Mouse (Mus musculus) hindbrain, embryonic 14.5 days (tissue): ENCODE measurements at regions not wholly inside any gene's neighbourhood (a gene's known extent, or its start where the extent isn't known, plus 50 kb on each side); places are given as distances from the start of the nearest gene placed in this dataset.

Experiments
- ATAC-seq: fragments of 200-750 bp; cut with Nextera tagmentation; 2 replicates; pipeline ENCODE4 v1.8.0; 2017; ENCODE audit warnings: moderate number of reproducible peaks, mild to moderate bottlenecking, moderate TSS enrichment, moderate library complexity; ENCODE audit not compliant: low FRiP score
- DNase-seq: peaks from one replicate; pipeline ENCODE4 v3.0.0-alpha.2; 2015; ENCODE audit warnings: low spot score
- H3K27ac ChIP-seq: fragments of 300-500 bp; sonication (generic); 2 replicates; pipeline ENCODE4 v1.5.1; 2014; ENCODE audit warnings: mild to moderate bottlenecking, moderate library complexity
- H3K27me3 ChIP-seq: fragments of 300-500 bp; sonication (generic); 2 replicates; pipeline ENCODE4 v1.6.1; 2014; ENCODE audit warnings: mild to moderate bottlenecking, low read length, mixed read lengths; ENCODE audit not compliant: control insufficient read depth, insufficient read depth
- H3K36me3 ChIP-seq: fragments of 300-500 bp; sonication (generic); replicated peaks from 2 replicates; pipeline ENCODE4 v1.6.1; 2014; ENCODE audit not compliant: control insufficient read depth, insufficient read depth
- H3K4me1 ChIP-seq: fragments of 300-500 bp; sonication (generic); replicated peaks from 2 replicates; pipeline ENCODE4 v1.6.1; 2014; ENCODE audit warnings: antibody characterized with exemption, low read length, mixed read lengths; ENCODE audit not compliant: control insufficient read depth, insufficient read depth
- H3K4me2 ChIP-seq: fragments of 300-500 bp; sonication (generic); replicated peaks from 2 replicates; pipeline ENCODE4 v1.6.1; 2014; ENCODE audit warnings: mild to moderate bottlenecking, moderate library complexity
- H3K4me3 ChIP-seq: fragments of 300-500 bp; sonication (generic); replicated peaks from 2 replicates; pipeline ENCODE4 v1.5.1; 2014; ENCODE audit warnings: mild to moderate bottlenecking, low read length
- H3K9ac ChIP-seq: fragments of 300-500 bp; sonication (generic); 2 replicates; pipeline ENCODE4 v1.6.1; 2014
- H3K9me3 ChIP-seq: fragments of 300-500 bp; sonication (generic); 2 replicates; pipeline ENCODE4 v1.6.1; 2016; ENCODE audit warnings: low read length; ENCODE audit not compliant: control insufficient read depth
- WGBS: fragments of 180-500 bp; shearing (Covaris S2); extraction: QIAGEN DNeasy Blood & Tissue Kit; methylation state at CpG from one replicate; pipeline ENCODE4 v1.1.7; 2014; 5-methylcytosine and 5-hydroxymethylcytosine counted together

- WGBS, result 93% methylated on average over 4 of the region's 4 CpGs
- ATAC-seq (no peak), DNase-seq (no peak)
- Histone ChIP-seq H3K36me3 (no peaks in the 10 kb centered on the region), H3K27me3 (no peaks in the 10 kb centered on the region), H3K27ac (no peak overlapping the region), H3K4me3 (no peak overlapping the region), H3K9me3 (no peaks in the 10 kb centered on the region), H3K9ac (no peak overlapping the region), H3K4me1 (no peaks in the 10 kb centered on the region), H3K4me2 (no peak overlapping the region)
Observed at GRCm38 (mm10) chr14:87289708-87290243, 126.7 kb upstream of the Tdrd3 start.

- no peak for ATAC-seq
- WGBS, result 86% methylated on average over 3 of the region's 3 CpGs
- Histone ChIP-seq H3K4me3 (no peak overlapping the region), H3K9me3 (no peaks in the 10 kb centered on the region), H3K27ac (no peak overlapping the region), H3K9ac (no peak overlapping the region), H3K36me3 (no peaks in the 10 kb centered on the region), H3K4me2 (no peak overlapping the region), H3K27me3 (no peaks in the 10 kb centered on the region), H3K4me1 (no peaks in the 10 kb centered on the region)
- DNase-seq, result no peak
Observed at GRCm38 (mm10) chr14:87295206-87295605, 121.2 kb upstream of the Tdrd3 start.

GRCm38 (mm10) chr14:87297160-87297559, 119.3 kb upstream of the Tdrd3 start:
- Histone ChIP-seq H3K4me1 (no peaks in the 10 kb centered on the region), H3K4me3 (no peak overlapping the region)
- no peak for ATAC-seq

GRCm38 (mm10) chr14:87300838-87301237, 115.6 kb upstream of the Tdrd3 start:
- no peak overlapping the region for H3K4me3 ChIP-seq
- DNase-seq (no peak), ATAC-seq (0 out of 2 replicates have a peak, but pooled peaks have one; percentile 37)
- no peaks in the 10 kb centered on the region for H3K27me3 ChIP-seq
- no peak overlapping the region for H3K27ac ChIP-seq
- H3K9ac ChIP-seq, result no peak overlapping the region
- no peaks in the 10 kb centered on the region for H3K4me1 ChIP-seq
- no peaks in the 10 kb centered on the region for H3K36me3 ChIP-seq
- 75% methylated on average over 4 of the region's 4 CpGs for WGBS
- no peaks in the 10 kb centered on the region for H3K9me3 ChIP-seq
- no peak overlapping the region for H3K4me2 ChIP-seq

More at GRCm38 (mm10) chr14:87297160-87297559, 119.3 kb upstream of the Tdrd3 start:
- H3K27ac ChIP-seq, result no peak overlapping the region
- H3K36me3 ChIP-seq, result no peaks in the 10 kb centered on the region
- H3K9ac ChIP-seq, result no peak overlapping the region
- no peaks in the 10 kb centered on the region for H3K9me3 ChIP-seq
- no peaks in the 10 kb centered on the region for H3K27me3 ChIP-seq
- WGBS, result 23% methylated on average over 5 of the region's 5 CpGs
- H3K4me2 ChIP-seq, result no peak overlapping the region
- DNase-seq, result no peak

GRCm38 (mm10) chr14:87301564-87301963, 114.9 kb upstream of the Tdrd3 start:
- no peaks in the 10 kb centered on the region for H3K36me3 ChIP-seq
- H3K4me1 ChIP-seq, result no peaks in the 10 kb centered on the region
- no peak overlapping the region for H3K9ac ChIP-seq
- H3K27me3 ChIP-seq, result no peaks in the 10 kb centered on the region
- no peaks in the 10 kb centered on the region for H3K9me3 ChIP-seq
- no peak for ATAC-seq
- no peak overlapping the region for H3K4me3 ChIP-seq
- no peak overlapping the region for H3K4me2 ChIP-seq
- 85% methylated on average over 5 of the region's 5 CpGs for WGBS
- DNase-seq, result no peak
- no peak overlapping the region for H3K27ac ChIP-seq

GRCm38 (mm10) chr14:87305481-87305880, 111.0 kb upstream of the Tdrd3 start:
- Histone ChIP-seq H3K4me3 (no peak overlapping the region), H3K36me3 (no peaks in the 10 kb centered on the region), H3K27ac (no peak overlapping the region), H3K9me3 (no peaks in the 10 kb centered on the region), H3K4me2 (no peak overlapping the region), H3K4me1 (no peaks in the 10 kb centered on the region), H3K9ac (no peak overlapping the region), H3K27me3 (no peaks in the 10 kb centered on the region)
- ATAC-seq (no peak), DNase-seq (no peak)
- 94% methylated on average over 2 of the region's 2 CpGs for WGBS

- no peak overlapping the region for H3K4me2 ChIP-seq
- H3K9ac ChIP-seq, result no peak overlapping the region
- H3K36me3 ChIP-seq, result no peaks in the 10 kb centered on the region
- no peaks in the 10 kb centered on the region for H3K27me3 ChIP-seq
- H3K27ac ChIP-seq, result no peak overlapping the region
- 82% methylated on average over 7 of the region's 7 CpGs for WGBS
- ATAC-seq (no peak), DNase-seq (no peak)
- H3K4me3 ChIP-seq, result no peak overlapping the region
- no peaks in the 10 kb centered on the region for H3K9me3 ChIP-seq
- no peaks in the 10 kb centered on the region for H3K4me1 ChIP-seq
Observed at GRCm38 (mm10) chr14:87306011-87306410, 110.4 kb upstream of the Tdrd3 start.

- no peak overlapping the region for H3K4me2 ChIP-seq
- ATAC-seq (peak; percentile 64; the same call in 1 of the 2 replicates), DNase-seq (no peak)
- 20% methylated on average over 7 of the region's 7 CpGs for WGBS
- H3K9ac ChIP-seq, result no peak overlapping the region
- no peaks in the 10 kb centered on the region for H3K36me3 ChIP-seq
- no peaks in the 10 kb centered on the region for H3K4me1 ChIP-seq
- H3K27ac ChIP-seq, result no peak overlapping the region
- H3K4me3 ChIP-seq, result no peak overlapping the region
- no peaks in the 10 kb centered on the region for H3K27me3 ChIP-seq
- no peaks in the 10 kb centered on the region for H3K9me3 ChIP-seq
Observed at GRCm38 (mm10) chr14:87308016-87308415, 108.4 kb upstream of the Tdrd3 start.

GRCm38 (mm10) chr14:87312318-87312717, 104.1 kb upstream of the Tdrd3 start:
- no peak for ATAC-seq
- no peak for DNase-seq
- H3K27ac ChIP-seq, result no peak overlapping the region
- no peaks in the 10 kb centered on the region for H3K9me3 ChIP-seq
- WGBS, result 95% methylated on average over 5 of the region's 5 CpGs
- no peaks in the 10 kb centered on the region for H3K36me3 ChIP-seq
- H3K27me3 ChIP-seq, result no peaks in the 10 kb centered on the region
- H3K4me1 ChIP-seq, result no peaks in the 10 kb centered on the region
- H3K4me3 ChIP-seq, result no peak overlapping the region
- H3K4me2 ChIP-seq, result no peak overlapping the region
- no peak overlapping the region for H3K9ac ChIP-seq
